Mouse (Mus musculus) embryonic facial prominence, embryonic 11.5 days (tissue): ENCODE measurements around the gene Atg16l1. TPM values are rescaled to one million over a fixed set of nuclear protein-coding genes. Genes with fewer than 3 reads are reported as not detected.

Source experiments
- ATAC-seq: fragments of 200-750 bp; cut with Nextera tagmentation; replicated peaks from 2 replicates; pipeline ENCODE4 v1.8.0; 2017; ENCODE audit warnings: low read depth; ENCODE audit not compliant: insufficient number of reproducible peaks, low FRiP score, low TSS enrichment
- DNase-seq: peaks from one replicate; pipeline ENCODE4 v3.0.0-alpha.2; 2015; ENCODE audit warnings: low spot score
- H3K27ac ChIP-seq: fragments of 300-500 bp; sonication (generic); replicated peaks from 2 replicates; pipeline ENCODE4 v1.5.1; 2014; ENCODE audit warnings: mild to moderate bottlenecking, low read depth, low read length, control low read depth
- H3K27me3 ChIP-seq: fragments of 300-500 bp; sonication (generic); 2 replicates; pipeline ENCODE4 v1.6.1; 2014; ENCODE audit warnings: mild to moderate bottlenecking, low read length, moderate library complexity, mixed read lengths; ENCODE audit not compliant: control insufficient read depth, insufficient read depth
- H3K36me3 ChIP-seq: fragments of 300-500 bp; sonication (generic); replicated peaks from 2 replicates; pipeline ENCODE4 v1.6.1; 2014; ENCODE audit warnings: low read depth, mild to moderate bottlenecking, low read length, moderate library complexity, mixed read lengths; ENCODE audit not compliant: control insufficient read depth, insufficient read depth
- H3K4me1 ChIP-seq: fragments of 300-500 bp; sonication (generic); 2 replicates; pipeline ENCODE4 v1.6.1; 2014; ENCODE audit warnings: low read length, mixed read lengths; ENCODE audit not compliant: control insufficient read depth, insufficient read depth
- H3K4me2 ChIP-seq: fragments of 300-500 bp; sonication (generic); 2 replicates; pipeline ENCODE4 v1.6.1; 2014; ENCODE audit warnings: low read depth, mild to moderate bottlenecking, control low read depth, low read length, moderate library complexity
- H3K4me3 ChIP-seq: fragments of 300-500 bp; sonication (generic); 2 replicates; pipeline ENCODE4 v1.5.1; 2014; ENCODE audit warnings: low read depth, low read length, control low read depth
- H3K9ac ChIP-seq: fragments of 300-500 bp; sonication (generic); replicated peaks from 2 replicates; pipeline ENCODE4 v1.6.1; 2014; ENCODE audit warnings: mild to moderate bottlenecking, control low read depth, low read length
- H3K9me3 ChIP-seq: fragments of 300-500 bp; sonication (generic); replicated peaks from 2 replicates; pipeline ENCODE4 v1.6.1; 2016; ENCODE audit warnings: mild to moderate bottlenecking, low read length, inconsistent platforms, mixed read lengths; ENCODE audit not compliant: control insufficient read depth
- WGBS: fragments of 180-500 bp; shearing (Covaris S2); extraction: QIAGEN DNeasy Blood & Tissue Kit; methylation state at CpG from one replicate; pipeline ENCODE4 v1.1.7; 2014; 5-methylcytosine and 5-hydroxymethylcytosine counted together
- polyA plus RNA-seq: library from polyadenylated mRNA; unstranded; fragments of >200 nt; fragmentation: Nextera tagmentation; extraction: Ambion mirVana; gene quantifications from 2 replicates; pipeline ENCODE4 v1.2.1, GENCODE M21; 2014

The Atg16l1 gene
- polyA plus RNA-seq, 1 experiment from 2014 or later, result 30.8 TPM

GRCm38 (mm10) chr1:87840411-87841208, 84.9 kb downstream of the Atg16l1 start:
- DNase-seq, result no peak
- Histone ChIP-seq H3K9me3 (no peaks in the 10 kb centered on the region), H3K4me2 (no peak overlapping the region), H3K9ac (no peak overlapping the region), H3K4me1 (no peaks in the 10 kb centered on the region), H3K36me3 (no peaks in the 10 kb centered on the region), H3K27me3 (no peaks in the 10 kb centered on the region), H3K27ac (no peak overlapping the region), H3K4me3 (no peak overlapping the region)
- WGBS, result 72% methylated on average over 11 of the region's 11 CpGs
- ATAC-seq, result no peak

Other genes with a start within 250 kb of the Atg16l1 start
- not detected in 2 replicates for gene Neu2, start 246.0 kb upstream of the Atg16l1 start, polyA plus RNA-seq
- gene Ngef, start 182.0 kb upstream of the Atg16l1 start, polyA plus RNA-seq, result 1.5 TPM in 2 replicates
- gene Inpp5d, start 135.6 kb upstream of the Atg16l1 start, polyA plus RNA-seq, result 2.9 and 3.3 TPM in 2 replicates
- gene Sag, start 47.8 kb downstream of the Atg16l1 start, polyA plus RNA-seq, result 2.0 and 2.3 TPM in 2 replicates
- gene Dgkd, start 97.4 kb downstream of the Atg16l1 start, polyA plus RNA-seq, result 30.6 and 33.5 TPM in 2 replicates